Mouse (Mus musculus): Measurements from ENCODE around the gene Ak2.

DNA sequence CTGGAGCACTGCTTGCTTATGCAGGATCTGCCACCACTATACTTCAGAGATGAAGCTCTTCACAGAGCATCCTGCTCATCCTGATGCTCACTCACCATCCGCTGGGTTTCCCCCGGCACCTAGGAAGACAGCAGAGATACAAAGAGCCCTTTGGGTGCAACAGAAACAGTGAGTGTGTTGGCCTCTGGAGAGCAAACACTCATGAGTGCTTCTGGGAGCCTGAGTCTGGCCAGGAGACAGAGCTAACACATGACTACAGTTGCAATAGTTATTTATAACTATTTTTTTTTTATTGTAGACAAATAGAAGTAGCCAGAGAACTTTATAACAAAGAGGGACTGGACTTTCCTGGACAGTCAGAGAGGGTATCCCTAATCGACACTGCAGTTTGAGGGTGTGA is 29.7 kb downstream of the Ak2 start:
- TF ChIP-seq CTCF (IDR thresholded peaks at IDR 0.05; ENCODE audit: low read depth, low read length) (no peak), EP300 (IDR thresholded peaks at IDR 0.05; ENCODE audit: insufficient read depth, low read depth, low read length) (no peak)
